Mouse (Mus musculus): ENCODE data around the gene Igfbp4.

DNA sequence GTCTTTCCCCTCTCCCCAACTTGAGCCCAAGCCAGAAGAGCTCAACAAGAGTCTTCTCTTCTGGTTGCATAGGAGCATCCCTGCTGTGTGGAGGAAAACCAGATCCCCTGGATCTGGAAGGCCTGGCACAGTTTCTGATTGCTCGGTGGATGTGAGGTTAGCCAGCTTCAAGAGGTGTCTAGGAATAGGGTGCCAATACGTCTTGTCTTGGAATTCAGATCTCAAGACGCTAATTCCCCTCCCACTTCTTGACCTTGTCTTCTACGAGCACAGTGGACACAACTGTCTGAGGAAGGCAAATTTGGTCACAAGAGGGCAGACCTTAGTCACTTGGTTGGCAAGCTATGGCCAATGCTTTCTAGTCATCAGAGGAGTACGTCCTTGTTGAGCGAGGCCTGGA, 2.6 kb downstream of the Igfbp4 start:
- TF ChIP-seq CTCF (IDR thresholded peaks at IDR 0.05; ENCODE audit: low read depth) (peak; percentile 52), EP300 (optimal IDR thresholded peaks at IDR 0.05) (no peak)

All from stomach, postnatal 0 days (tissue).